Mouse (Mus musculus): Measurements from ENCODE around the gene Ttc39d.

DNA sequence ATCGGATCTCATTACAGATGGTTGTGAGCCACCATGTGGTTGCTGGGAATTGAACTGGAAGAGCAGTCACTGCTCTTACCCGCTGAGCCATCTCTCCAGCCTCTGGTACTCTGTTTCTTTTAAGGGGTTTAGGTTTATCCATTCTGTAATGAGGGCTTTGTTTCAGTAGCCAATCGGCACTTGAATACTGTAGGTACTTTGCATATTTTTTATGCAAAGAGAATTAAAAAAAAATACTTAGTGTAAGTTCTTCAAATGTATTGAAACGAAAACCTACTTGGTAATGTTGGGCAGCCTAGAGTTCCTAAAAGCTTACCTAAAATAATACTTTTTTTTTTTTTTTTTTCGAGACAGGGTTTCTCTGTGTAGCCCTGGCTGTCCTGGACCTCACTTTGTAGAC, 30.2 kb downstream of the Ttc39d start:
- TF ChIP-seq POLR2A (IDR thresholded peaks at IDR 0.05; ENCODE audit: insufficient read depth, low read depth, low read length) (no peak), CTCF (IDR thresholded peaks at IDR 0.05; ENCODE audit: insufficient read depth, low read depth, low read length) (no peak)
